Comparison of ENCODE assay signal across 19 mouse cellular contexts in the genomic region with DNA sequence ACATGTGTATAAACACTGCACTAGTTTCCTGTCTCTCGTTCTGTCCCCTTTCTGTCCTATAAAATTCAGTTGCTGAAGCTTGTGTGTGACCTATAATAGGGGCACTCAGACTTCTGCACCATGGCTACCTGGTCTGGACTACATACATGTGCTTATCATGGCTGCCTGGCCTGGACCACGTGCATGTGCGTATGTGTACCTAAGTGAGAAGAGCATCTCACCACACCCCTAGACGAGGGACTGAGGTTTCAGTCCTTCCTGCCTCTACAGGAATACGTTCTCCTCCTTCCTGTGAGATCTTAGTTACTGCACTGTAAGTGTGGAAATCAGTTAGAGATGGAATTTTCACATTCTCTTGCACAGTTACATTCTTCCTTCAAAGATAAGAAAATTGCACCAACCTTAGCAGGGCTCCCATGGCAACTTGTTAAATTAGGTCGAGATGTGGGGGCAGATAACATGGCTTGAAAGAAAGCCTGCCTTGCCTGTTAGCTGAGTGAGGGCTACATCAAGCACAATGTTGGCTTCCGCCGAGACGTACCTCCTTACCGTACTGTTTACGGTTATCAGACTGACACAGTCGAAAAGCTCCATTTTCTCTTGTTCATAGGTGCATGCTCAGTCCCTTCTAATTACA.
DNase-seq lines count a peak whose midpoint lies in the region; ATAC-seq and TF ChIP-seq lines count a peak whose summit lies in the region.
"Had no signal": no experiment of that assay in that cellular context is flagged by ENCODE, and none has a peak within 500 bp of the region (broad histone marks: within the 10 kb centered on the region; RNA-seq: fewer than 3 reads in every experiment).

No protein-coding gene starts in this region.

- H3K4me1 ChIP-seq in kidney, embryonic 15.5 days = peaks cover 43% of the 10 kb centered on the region
- H3K4me1 ChIP-seq in spleen, adult 2 months (ENCODE audit: control insufficient read depth, insufficient read depth, insufficient read length) = peaks cover 59% of the 10 kb centered on the region
- H3K4me1 ChIP-seq in small intestine, adult 2 months (ENCODE audit: control insufficient read depth, insufficient read depth, insufficient read length, low read length) = peaks cover 8% of the 10 kb centered on the region
- H3K4me1 ChIP-seq in hindbrain, embryonic 10.5 days (replicated peaks) = no peaks in the 10 kb centered on the region
- H3K4me1 ChIP-seq: forebrain, embryonic 10.5 days; hindbrain, embryonic 15.5 days had no signal

- H3K27ac ChIP-seq in kidney, embryonic 15.5 days = peak overlapping the region; percentile 24; the same call in 1 of the 2 replicates
- H3K27ac ChIP-seq in spleen, adult 2 months (ENCODE audit: insufficient read depth, low read length) = peak overlapping the region; percentile 78
- peak overlapping the region; percentile 14; the same call in 1 of the 2 replicates for H3K27ac ChIP-seq in small intestine, adult 2 months (ENCODE audit: insufficient read depth, low read depth, low read length)
- H3K27ac ChIP-seq in hindbrain, embryonic 10.5 days = no peak overlapping the region
- H3K27ac ChIP-seq: forebrain, embryonic 10.5 days; hindbrain, embryonic 15.5 days; macrophage had no signal

- no peak overlapping the region for H3K4me3 ChIP-seq in kidney, embryonic 15.5 days (replicated peaks)
- H3K4me3 ChIP-seq in spleen, adult 2 months (ENCODE audit: extremely low read depth, insufficient read depth, insufficient read length) = no peak overlapping the region
- H3K4me3 ChIP-seq in small intestine, adult 2 months (ENCODE audit: low read depth, low read length) = no peak overlapping the region
- H3K4me3 ChIP-seq in hindbrain, embryonic 10.5 days = no peak overlapping the region
- H3K4me3 ChIP-seq: forebrain, embryonic 10.5 days; hindbrain, embryonic 15.5 days; myocyte had no signal

- no peak overlapping the region for H3K9ac ChIP-seq in kidney, embryonic 15.5 days
- H3K9ac ChIP-seq: hindbrain, embryonic 15.5 days; liver, postnatal 0 days had no signal

- no peak overlapping the region for H3K4me2 ChIP-seq in kidney, embryonic 15.5 days
- H3K4me2 ChIP-seq: hindbrain, embryonic 15.5 days had no signal

- no peaks in the 10 kb centered on the region for H3K9me3 ChIP-seq in kidney, embryonic 15.5 days (replicated peaks)
- no peaks in the 10 kb centered on the region for H3K9me3 ChIP-seq in hindbrain, embryonic 10.5 days
- H3K9me3 ChIP-seq: forebrain, embryonic 10.5 days; hindbrain, embryonic 15.5 days had no signal

- no peak for TF ChIP-seq POLR2A in spleen, adult 2 months (IDR thresholded peaks at IDR 0.05; ENCODE audit: low read depth, low read length)
- no peak for TF ChIP-seq POLR2A in small intestine, adult 2 months (IDR thresholded peaks at IDR 0.05; ENCODE audit: low read depth, low read length)

- H3K36me3 ChIP-seq in kidney, embryonic 15.5 days = peaks cover 64% of the 10 kb centered on the region
- peaks cover 60% of the 10 kb centered on the region for H3K36me3 ChIP-seq in spleen, adult 2 months (ENCODE audit: control insufficient read depth, insufficient read depth, low read length)
- H3K36me3 ChIP-seq in small intestine, adult 2 months (ENCODE audit: control insufficient read depth, insufficient read depth, low read length) = no peaks in the 10 kb centered on the region; the same call in 1 of the 2 replicates
- H3K36me3 ChIP-seq in hindbrain, embryonic 10.5 days = 0 out of 2 replicates have a peak, but pooled peaks cover 3% of the 10 kb centered on the region
- H3K36me3 ChIP-seq: hindbrain, embryonic 15.5 days had no signal

- no peak for TF ChIP-seq CTCF in spleen, adult 2 months (IDR thresholded peaks at IDR 0.05; ENCODE audit: extremely low read depth, insufficient read depth, insufficient read length, insufficient replicate concordance)
- TF ChIP-seq CTCF in small intestine, adult 2 months (IDR thresholded peaks at IDR 0.05; ENCODE audit: extremely low read depth, insufficient read length, insufficient replicate concordance, low read depth, low read length) = no peak

- 77% methylated on average over 12 of the region's 12 CpGs for WGBS in kidney, embryonic 15.5 days
- 61% methylated on average over 12 of the region's 12 CpGs for WGBS in spleen, adult 2 months
- WGBS in small intestine, adult 2 months = 74% methylated on average over 12 of the region's 12 CpGs
- 88% methylated on average over 12 of the region's 12 CpGs for WGBS in hindbrain, embryonic 10.5 days

- no peak for ATAC-seq in kidney, embryonic 15.5 days (replicated peaks; ENCODE audit: low FRiP score)
- ATAC-seq: liver, postnatal 0 days had no signal

- H3K27me3 ChIP-seq in kidney, embryonic 15.5 days = no peaks in the 10 kb centered on the region
- H3K27me3 ChIP-seq in spleen, adult 2 months (ENCODE audit: control insufficient read depth, insufficient read depth, low read length) = no peaks in the 10 kb centered on the region
- no peaks in the 10 kb centered on the region for H3K27me3 ChIP-seq in small intestine, adult 2 months (ENCODE audit: control insufficient read depth, insufficient read depth, low read length)
- no peaks in the 10 kb centered on the region for H3K27me3 ChIP-seq in hindbrain, embryonic 10.5 days (ENCODE audit: insufficient read depth, poor library complexity, severe bottlenecking)
- H3K27me3 ChIP-seq: hindbrain, embryonic 15.5 days had no signal

- no peak for DNase-seq in kidney, postnatal 10 days
- DNase-seq in spleen, adult 2 months (ENCODE audit: low read depth in 1 of 2, low spot score in 2 of 2) = peak in 1 of 2 experiments; percentile 51
- DNase-seq in spleen, postnatal 4 days (ENCODE audit: low spot score in 2 of 2) = no peak
- no peak for DNase-seq in hindbrain, embryonic 10.5 days (ENCODE audit: low spot score)
- no peak for DNase-seq in layer of hippocampus, postnatal 36 days
- DNase-seq in ovary, postnatal 10 days (ENCODE audit: low spot score) = no peak
- DNase-seq: adrenal gland, postnatal 14 days; cerebellum, adult 8-10 months; heart, adult 18-20 months; heart, postnatal 10 days; kidney, adult 8-10 months; liver, postnatal 0 days; right cerebral cortex, postnatal 25 days had no signal
